Mouse (Mus musculus) kidney, adult 2 months (tissue): ENCODE measurements at regions not wholly inside any gene's neighbourhood (a gene's known extent, or its start where the extent isn't known, plus 50 kb on each side); places are given as distances from the start of the nearest gene placed in this dataset.

Source experiments
- CTCF ChIP-seq: fragments of 200-500 bp; conservative IDR thresholded peaks from 2 replicates; pipeline ENCODE4 v1.5.1; 2011; ENCODE audit warnings: low read depth, mild to moderate bottlenecking, control low read depth, low read length, moderate library complexity, mixed read lengths; ENCODE audit not compliant: insufficient read depth, insufficient read length
- POLR2A ChIP-seq: fragments of 200-500 bp; IDR thresholded peaks from one replicate; pipeline ENCODE4 v1.6.1; 2011; ENCODE audit warnings: low read depth, low read length, control low read depth

GRCm38 (mm10) chr2:123532946-123533791, 556.6 kb upstream of the Sema6d start:
- no peak for TF ChIP-seq CTCF
- no peak for TF ChIP-seq POLR2A
